Mouse (Mus musculus) myocyte (in vitro differentiated cells): ENCODE results near the gene Gm20388.

ENCODE experiments used
- CEBPB ChIP-seq: IDR thresholded peaks from 2 replicates; pipeline ENCODE4 v1.6.1; 2011; ENCODE audit warnings: mild to moderate bottlenecking, moderate library complexity; ENCODE audit not compliant: poor library complexity, insufficient read depth, severe bottlenecking
- MAX ChIP-seq: IDR thresholded peaks from one replicate; pipeline ENCODE4 v1.6.1; 2011; ENCODE audit warnings: low read depth, mild to moderate bottlenecking, control low read depth
- MYOD1 ChIP-seq, 3 experiments: IDR thresholded peaks; one replicate each; pipeline ENCODE4 v1.6.1; 2011; ENCODE audit warnings: control low read depth in 2 of 3, low read depth in 2 of 3, mild to moderate bottlenecking in 2 of 3, moderate library complexity in 1 of 3; ENCODE audit not compliant: insufficient read length in 2 of 3, control insufficient read depth in 1 of 3
- POLR2A ChIP-seq: IDR thresholded peaks from one replicate; pipeline ENCODE4 v1.6.1; 2011; ENCODE audit warnings: low read depth, mild to moderate bottlenecking, control low read depth, moderate library complexity; ENCODE audit not compliant: insufficient read length
- TCF3 ChIP-seq: IDR thresholded peaks from one replicate; pipeline ENCODE4 v1.6.1; 2011; ENCODE audit warnings: low read depth, control low read depth; ENCODE audit not compliant: insufficient read length
- USF1 ChIP-seq: IDR thresholded peaks from one replicate; pipeline ENCODE4 v1.6.1; 2011; ENCODE audit warnings: low read depth, mild to moderate bottlenecking, control low read depth, moderate library complexity

DNA sequence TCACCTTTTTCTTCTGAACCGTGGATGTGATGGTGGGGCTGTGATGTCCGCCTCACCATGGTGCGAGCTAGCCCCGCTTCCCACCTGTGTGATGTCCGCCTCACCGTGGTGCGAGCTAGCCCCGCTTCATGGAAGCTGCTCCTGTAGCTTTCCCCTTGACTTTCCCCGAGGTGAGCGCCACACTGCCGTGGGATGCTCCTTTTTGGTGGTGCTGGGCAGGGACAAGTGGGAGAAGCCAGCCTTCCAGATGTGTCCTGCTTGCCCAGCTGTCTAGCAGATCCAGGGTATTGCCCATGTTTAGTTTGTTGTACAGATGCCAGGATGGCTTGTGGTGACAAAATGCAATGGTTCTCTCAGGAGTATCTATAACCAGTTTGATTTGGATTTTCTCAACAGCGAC, 1752.5 kb downstream of the Gm20388 start:
- TF ChIP-seq POLR2A (no peak), MAX (no peak), MYOD1 (IDR thresholded peaks at IDR 0.05; ENCODE audit: control insufficient read depth in 1 of 3, insufficient read length in 2 of 3, low read depth in 2 of 3) (no peak), TCF3 (no peak), CEBPB (no peak), USF1 (no peak)
